Mouse (Mus musculus) kidney, adult 2 months (tissue): ENCODE measurements at regions not wholly inside any gene's neighbourhood (a gene's known extent, or its start where the extent isn't known, plus 50 kb on each side); places are given as distances from the start of the nearest gene placed in this dataset.

ENCODE experiments used
- DNase-seq: peaks from one replicate; pipeline ENCODE4 v3.0.0; 2021
- H3K27ac ChIP-seq: fragments of 200-500 bp; 2 replicates; pipeline ENCODE4 v1.5.1; 2012; ENCODE audit warnings: low read depth, low read length, control low read depth, inconsistent platforms; ENCODE audit not compliant: insufficient read depth
- H3K27me3 ChIP-seq: fragments of 200-500 bp; replicated peaks from 2 replicates; pipeline ENCODE4 v1.6.1; 2012; ENCODE audit warnings: mild to moderate bottlenecking, moderate library complexity, low read length, inconsistent platforms; ENCODE audit not compliant: control insufficient read depth, insufficient read depth
- H3K36me3 ChIP-seq: fragments of 200-500 bp; 2 replicates; pipeline ENCODE4 v1.6.1; 2012; ENCODE audit warnings: mild to moderate bottlenecking, moderate library complexity, low read length, inconsistent platforms; ENCODE audit not compliant: control insufficient read depth, insufficient read depth
- H3K4me1 ChIP-seq: fragments of 200-500 bp; 2 replicates; pipeline ENCODE4 v1.6.1; 2011; ENCODE audit warnings: low read length; ENCODE audit not compliant: control insufficient read depth, insufficient read depth
- H3K4me3 ChIP-seq: fragments of 200-500 bp; 2 replicates; pipeline ENCODE4 v1.5.1; 2011; ENCODE audit warnings: mild to moderate bottlenecking, low read depth, low read length, control low read depth; ENCODE audit not compliant: insufficient read depth
- CTCF ChIP-seq: fragments of 200-500 bp; conservative IDR thresholded peaks from 2 replicates; pipeline ENCODE4 v1.5.1; 2011; ENCODE audit warnings: low read depth, mild to moderate bottlenecking, control low read depth, low read length, moderate library complexity, mixed read lengths; ENCODE audit not compliant: insufficient read depth, insufficient read length
- POLR2A ChIP-seq: fragments of 200-500 bp; IDR thresholded peaks from one replicate; pipeline ENCODE4 v1.6.1; 2011; ENCODE audit warnings: low read depth, low read length, control low read depth
- WGBS: fragments of 180-500 bp; shearing (Covaris S2); methylation state at CpG from one replicate; pipeline ENCODE4 v1.1.7; 2018; 5-methylcytosine and 5-hydroxymethylcytosine counted together

GRCm38 (mm10) chr3:147442925-147443690, 590.9 kb downstream of the Ttll7 start:
- TF ChIP-seq CTCF = no peak
- no peak for TF ChIP-seq POLR2A
- Histone ChIP-seq H3K4me1 (no peaks in the 10 kb centered on the region), H3K4me3 (no peak overlapping the region), H3K27ac (no peak overlapping the region), H3K36me3 (no peaks in the 10 kb centered on the region), H3K27me3 (no peaks in the 10 kb centered on the region)
- no peak for DNase-seq
- WGBS = 70% methylated on average over 5 of the region's 5 CpGs

- Histone ChIP-seq H3K36me3 (no peaks in the 10 kb centered on the region), H3K27me3 (no peaks in the 10 kb centered on the region), H3K4me3 (no peak overlapping the region), H3K27ac (no peak overlapping the region), H3K4me1 (no peaks in the 10 kb centered on the region)
- DNase-seq = no peak
- TF ChIP-seq CTCF (no peak), POLR2A (no peak)
These were observed 591.5 kb downstream of the Ttll7 start for GRCm38 (mm10) chr3:147443691-147443960.

GRCm38 (mm10) chr3:147444005-147444763, 592.0 kb downstream of the Ttll7 start:
- DNase-seq = no peak
- H3K27me3 ChIP-seq = no peaks in the 10 kb centered on the region
- 65% methylated on average over 10 of the region's 10 CpGs for WGBS
- H3K4me1 ChIP-seq = no peaks in the 10 kb centered on the region
- TF ChIP-seq CTCF (no peak), POLR2A (no peak)
- H3K4me3 ChIP-seq = no peak overlapping the region
- no peak overlapping the region for H3K27ac ChIP-seq
- H3K36me3 ChIP-seq = no peaks in the 10 kb centered on the region

GRCm38 (mm10) chr3:147445066-147445844, 593.1 kb downstream of the Ttll7 start:
- Histone ChIP-seq H3K4me1 (no peaks in the 10 kb centered on the region), H3K36me3 (no peaks in the 10 kb centered on the region), H3K27me3 (no peaks in the 10 kb centered on the region), H3K27ac (no peak overlapping the region), H3K4me3 (no peak overlapping the region)
- WGBS = 77% methylated on average over 5 of the region's 5 CpGs
- no peak for TF ChIP-seq CTCF
- no peak for TF ChIP-seq POLR2A
- no peak for DNase-seq

GRCm38 (mm10) chr3:147445884-147446283, 593.7 kb downstream of the Ttll7 start:
- Histone ChIP-seq H3K4me1 (no peaks in the 10 kb centered on the region), H3K36me3 (no peaks in the 10 kb centered on the region), H3K27me3 (no peaks in the 10 kb centered on the region), H3K4me3 (no peak overlapping the region), H3K27ac (no peak overlapping the region)
- TF ChIP-seq POLR2A (no peak), CTCF (no peak)
- WGBS = 80% methylated on average over 8 of the region's 8 CpGs
- DNase-seq = no peak

GRCm38 (mm10) chr3:147452176-147452575, 600.0 kb downstream of the Ttll7 start:
- Histone ChIP-seq H3K27me3 (no peaks in the 10 kb centered on the region), H3K36me3 (no peaks in the 10 kb centered on the region), H3K27ac (no peak overlapping the region), H3K4me1 (no peaks in the 10 kb centered on the region), H3K4me3 (no peak overlapping the region)
- TF ChIP-seq CTCF (no peak), POLR2A (no peak)
- WGBS = 58% methylated on average over 4 of the region's 4 CpGs
- DNase-seq = no peak

- no peak for TF ChIP-seq POLR2A
- no peak for TF ChIP-seq CTCF
- H3K4me1 ChIP-seq = no peaks in the 10 kb centered on the region
- H3K27me3 ChIP-seq = no peaks in the 10 kb centered on the region
- no peak overlapping the region for H3K27ac ChIP-seq
- WGBS = 60% methylated on average over 3 of the region's 3 CpGs
- no peaks in the 10 kb centered on the region for H3K36me3 ChIP-seq
- no peak overlapping the region for H3K4me3 ChIP-seq
- no peak for DNase-seq
These were observed 603.2 kb downstream of the Ttll7 start for GRCm38 (mm10) chr3:147455383-147455782.
